Mouse (Mus musculus) macrophage (primary cell): ENCODE measurements around the gene Nectin2. TPM values are rescaled to one million over a fixed set of nuclear protein-coding genes. Genes with fewer than 3 reads are reported as not detected.
"Not testable (repeated sequence)": the region's sequence is repeated elsewhere in the genome, so short reads cannot be mapped to it uniquely, and the experiment has no call there.

Experiments
- H3K27ac ChIP-seq: fragments of 350-480 bp; formaldehyde crosslinking; 2 replicates; pipeline ENCODE4 v1.9.0; 2021
- H3K36me3 ChIP-seq: fragments of 350-480 bp; formaldehyde crosslinking; 2 replicates; pipeline ENCODE4 v1.9.0; 2021; ENCODE audit errors: inconsistent target
- H3K4me3 ChIP-seq: fragments of 350-480 bp; formaldehyde crosslinking; 2 replicates; pipeline ENCODE4 v1.9.0; 2021; ENCODE audit errors: inconsistent target
- H3K79me2 ChIP-seq: fragments of 350-480 bp; formaldehyde crosslinking; 2 replicates; pipeline ENCODE4 v1.9.0; 2021; ENCODE audit errors: inconsistent target
- WGBS: methylation state at CpG from one replicate; pipeline ENCODE4 v1.1.7; 2026; ENCODE audit warnings: inconsistent platforms; ENCODE audit not compliant: missing documents; 5-methylcytosine and 5-hydroxymethylcytosine counted together
- polyA plus RNA-seq: library from polyadenylated mRNA; stranded (reverse); fragments of 250-400 nt; gene quantifications from 3 replicates; pipeline ENCODE4 v1.2.4, GENCODE M21; 2018; ENCODE audit warnings: inconsistent platforms

The Nectin2 gene
- polyA plus RNA-seq, 1 experiment from 2014 or later, result 5.9 TPM

- peak overlapping the region; percentile 21 for H3K4me3 ChIP-seq
- WGBS, result 34% methylated on average over 28 of the region's 28 CpGs
- H3K79me2 ChIP-seq, result peaks cover 30% of the 10 kb centered on the region; the same call in 1 of the 2 replicates
- peak overlapping the region; percentile 72 for H3K27ac ChIP-seq
- peaks cover 4% of the 10 kb centered on the region; the same call in 1 of the 2 replicates for H3K36me3 ChIP-seq
These were observed 52.1 kb downstream of the Nectin2 start for GRCm38 (mm10) chr7:19697949-19698906.

- H3K27ac ChIP-seq, result no peak overlapping the region
- WGBS, result 95% methylated on average over 34 of the region's 34 CpGs
- peaks cover 30% of the 10 kb centered on the region; the same call in 1 of the 2 replicates for H3K79me2 ChIP-seq
- H3K36me3 ChIP-seq, result peaks cover 4% of the 10 kb centered on the region; the same call in 1 of the 2 replicates
- H3K4me3 ChIP-seq, result no peak overlapping the region
These were observed 53.9 kb downstream of the Nectin2 start for GRCm38 (mm10) chr7:19696336-19696873.

GRCm38 (mm10) chr7:19695881-19696280 lies 54.4 kb downstream of the Nectin2 start:
- Histone ChIP-seq H3K79me2 (peaks cover 30% of the 10 kb centered on the region; the same call in 1 of the 2 replicates), H3K27ac (peak overlapping the region; percentile 55; the same call in 1 of the 2 replicates), H3K36me3 (peaks cover 4% of the 10 kb centered on the region; the same call in 1 of the 2 replicates), H3K4me3 (no peak overlapping the region)
- WGBS, result 92% methylated on average over 6 of the region's 6 CpGs

- Histone ChIP-seq H3K27ac (peak overlapping the region; percentile 55), H3K36me3 (peaks cover 4% of the 10 kb centered on the region; the same call in 1 of the 2 replicates), H3K79me2 (peaks cover 30% of the 10 kb centered on the region; the same call in 1 of the 2 replicates), H3K4me3 (no peak overlapping the region)
- 30% methylated on average over 8 of the region's 8 CpGs for WGBS
These were observed 55.1 kb downstream of the Nectin2 start for GRCm38 (mm10) chr7:19695213-19695594.

GRCm38 (mm10) chr7:19694336-19695212 lies 55.7 kb downstream of the Nectin2 start:
- no peak overlapping the region for H3K4me3 ChIP-seq
- H3K27ac ChIP-seq, result peak overlapping the region; percentile 55
- peaks cover 30% of the 10 kb centered on the region; the same call in 1 of the 2 replicates for H3K79me2 ChIP-seq
- WGBS, result 83% methylated on average over 10 of the region's 10 CpGs
- peaks cover 4% of the 10 kb centered on the region; the same call in 1 of the 2 replicates for H3K36me3 ChIP-seq

- H3K4me3 ChIP-seq, result no peak overlapping the region
- H3K27ac ChIP-seq, result peak overlapping the region; percentile 55
- 18% methylated on average over 9 of the region's 10 CpGs for WGBS
- H3K36me3 ChIP-seq, result peaks cover 4% of the 10 kb centered on the region; the same call in 1 of the 2 replicates
- H3K79me2 ChIP-seq, result peaks cover 25% of the 10 kb centered on the region; the same call in 1 of the 2 replicates
These were observed 56.9 kb downstream of the Nectin2 start for GRCm38 (mm10) chr7:19693421-19693820.

GRCm38 (mm10) chr7:19691873-19692865 lies 58.1 kb downstream of the Nectin2 start, which contains the start of gene Apoc1:
Apoc1 (minus strand) TSS chr7:19692660.
- WGBS, result 92% methylated on average over 28 of the region's 28 CpGs
- Histone ChIP-seq H3K36me3 (peaks cover 4% of the 10 kb centered on the region; the same call in 1 of the 2 replicates), H3K4me3 (no peak within 1 kb of the TSS), H3K27ac (peak within 1 kb of the TSS; percentile 55), H3K79me2 (peaks cover 13% of the 10 kb centered on the region; the same call in 1 of the 2 replicates)

GRCm38 (mm10) chr7:19691434-19691833 lies 58.8 kb downstream of the Nectin2 start:
- no peak overlapping the region for H3K27ac ChIP-seq

GRCm38 (mm10) chr7:19690845-19691244 lies 59.4 kb downstream of the Nectin2 start:
- no peak overlapping the region for H3K4me3 ChIP-seq
- H3K36me3 ChIP-seq, result no peaks in the 10 kb centered on the region
- H3K79me2 ChIP-seq, result peaks cover 1% of the 10 kb centered on the region; the same call in 1 of the 2 replicates
- whole genome bisulfite sequencing, result 98% methylated on average over 4 of the region's 4 CpGs
- H3K27ac ChIP-seq, result no peak overlapping the region

More at GRCm38 (mm10) chr7:19691434-19691833, 58.8 kb downstream of the Nectin2 start:
- peaks cover 4% of the 10 kb centered on the region; the same call in 1 of the 2 replicates for H3K36me3 ChIP-seq
- peaks cover 7% of the 10 kb centered on the region; the same call in 1 of the 2 replicates for H3K79me2 ChIP-seq
- WGBS, result 91% methylated on average over 4 of the region's 6 CpGs
- H3K4me3 ChIP-seq, result no peak overlapping the region

GRCm38 (mm10) chr7:19688611-19689010 lies 61.7 kb downstream of the Nectin2 start:
- H3K36me3 ChIP-seq, result no peaks in the 10 kb centered on the region
- H3K4me3 ChIP-seq, result no peak overlapping the region
- H3K79me2 ChIP-seq, result no peaks in the 10 kb centered on the region
- no peak overlapping the region for H3K27ac ChIP-seq
- WGBS, result 100% methylated on average over 2 of the region's 2 CpGs

- Histone ChIP-seq H3K79me2 (no peaks in the 10 kb centered on the region), H3K36me3 (no peaks in the 10 kb centered on the region), H3K4me3 (no peak overlapping the region), H3K27ac (no peak overlapping the region)
- 93% methylated on average over 9 of the region's 10 CpGs for WGBS
These were observed 62.2 kb downstream of the Nectin2 start for GRCm38 (mm10) chr7:19688101-19688500.

- not testable (repeated sequence) for H3K79me2 ChIP-seq, H3K4me3 ChIP-seq, H3K27ac ChIP-seq, H3K36me3 ChIP-seq
- 75% methylated on average over 7 of the region's 8 CpGs for WGBS
These were observed 63.2 kb downstream of the Nectin2 start for GRCm38 (mm10) chr7:19686927-19687583.
